8 mouse cellular contexts compared by ENCODE assay signal in genomic region chr8:117157769-117158091, GRCm38 (mm10). TPM values are rescaled to one million over a fixed set of nuclear protein-coding genes. Genes with fewer than 3 reads are reported as not detected.
A peak's percentile ranks its signal among the peaks of the same experiment; 100 is the strongest.
DNase-seq lines count a peak whose midpoint lies in the region; ATAC-seq and TF ChIP-seq lines count a peak whose summit lies in the region.

No protein-coding gene starts in this region.

- WGBS in heart, embryonic 11.5 days (ENCODE audit: insufficient replicate concordance): under 1% methylated on average over 45 of the region's 45 CpGs
- WGBS in kidney, embryonic 16.5 days: 1% methylated on average over 45 of the region's 45 CpGs
- under 1% methylated on average over 40 of the region's 45 CpGs for WGBS in liver, adult 2 months

- ATAC-seq in erythroblast, adult 5-6 weeks (replicated peaks; ENCODE audit: low FRiP score, poor library complexity, severe bottlenecking): peak; percentile 94
- ATAC-seq in heart, embryonic 11.5 days (replicated peaks; ENCODE audit: insufficient number of reproducible peaks, low FRiP score, low TSS enrichment): peak; percentile 89
- ATAC-seq in kidney, embryonic 16.5 days (ENCODE audit: low FRiP score, low TSS enrichment): peak; percentile 96

- no peaks in the 10 kb centered on the region for H3K9me3 ChIP-seq in heart, embryonic 11.5 days (replicated peaks; ENCODE audit: control insufficient read depth, low read length)
- H3K9me3 ChIP-seq in kidney, embryonic 16.5 days (ENCODE audit: low read length): no peaks in the 10 kb centered on the region

- no peak for TF ChIP-seq CTCF in liver, adult 2 months (IDR thresholded peaks at IDR 0.05; ENCODE audit: low read depth, low read length)

- peak overlapping the region; percentile 60 for H3K27ac ChIP-seq in heart, embryonic 11.5 days (ENCODE audit: low read depth, low read length)
- H3K27ac ChIP-seq in kidney, embryonic 16.5 days (ENCODE audit: low read length): peak overlapping the region; percentile 89
- peak overlapping the region; percentile 66 for H3K27ac ChIP-seq in liver, adult 2 months (replicated peaks; ENCODE audit: insufficient read depth, low read depth, low read length)

- H3K4me3 ChIP-seq in heart, embryonic 11.5 days (ENCODE audit: low read depth, low read length): peak overlapping the region; percentile 96
- H3K4me3 ChIP-seq in kidney, embryonic 16.5 days (ENCODE audit: low read length): peak overlapping the region; percentile 97
- H3K4me3 ChIP-seq in liver, adult 2 months (ENCODE audit: insufficient read depth, low read depth, low read length): peak overlapping the region; percentile 65
- H3K4me3 ChIP-seq in myocyte: peak overlapping the region; percentile 76

- TF ChIP-seq POLR2A in liver, adult 2 months (IDR thresholded peaks at IDR 0.05; ENCODE audit: extremely low read depth, insufficient read depth, low read length): peak; percentile 42; the same call in 1 of the 2 replicates
- peak; percentile 85 for TF ChIP-seq POLR2A in myocyte (IDR thresholded peaks at IDR 0.05; ENCODE audit: insufficient read length, low read depth)

- H3K27me3 ChIP-seq in heart, embryonic 11.5 days (ENCODE audit: control insufficient read depth, insufficient read depth, low read length): no peaks in the 10 kb centered on the region
- H3K27me3 ChIP-seq in kidney, embryonic 16.5 days (ENCODE audit: insufficient read depth, low read length): no peaks in the 10 kb centered on the region
- H3K27me3 ChIP-seq in liver, adult 2 months (ENCODE audit: control insufficient read depth, insufficient read depth, low read length): no peaks in the 10 kb centered on the region
- no peaks in the 10 kb centered on the region for H3K27me3 ChIP-seq in myocyte (ENCODE audit: control insufficient read depth, insufficient read depth, insufficient read length)
- H3K27me3 ChIP-seq in splenic B cell, adult 2 months (ENCODE audit: control insufficient read depth, insufficient read depth, low read length, poor library complexity, severe bottlenecking): no peaks in the 10 kb centered on the region

- H3K36me3 ChIP-seq in heart, embryonic 11.5 days (ENCODE audit: control insufficient read depth, insufficient read depth, low read length): no peaks in the 10 kb centered on the region
- no peaks in the 10 kb centered on the region for H3K36me3 ChIP-seq in kidney, embryonic 16.5 days (ENCODE audit: insufficient read depth, low read length)
- no peaks in the 10 kb centered on the region for H3K36me3 ChIP-seq in liver, adult 2 months (ENCODE audit: control insufficient read depth, insufficient read depth, low read length)
- H3K36me3 ChIP-seq in myocyte (ENCODE audit: control insufficient read depth, insufficient read depth): no peaks in the 10 kb centered on the region
- H3K36me3 ChIP-seq in splenic B cell, adult 2 months (ENCODE audit: control insufficient read depth, insufficient read depth, low read length, poor library complexity, severe bottlenecking): no peaks in the 10 kb centered on the region

- peak overlapping the region; percentile 96 for H3K4me2 ChIP-seq in heart, embryonic 11.5 days
- H3K4me2 ChIP-seq in kidney, embryonic 16.5 days (replicated peaks; ENCODE audit: low read depth, low read length): peak overlapping the region; percentile 89
- peak overlapping the region; percentile 80 for H3K4me2 ChIP-seq in myocyte (ENCODE audit: low read depth)

- H3K9ac ChIP-seq in heart, embryonic 11.5 days (ENCODE audit: low read depth, low read length): peak overlapping the region; percentile 92
- H3K9ac ChIP-seq in kidney, embryonic 16.5 days (replicated peaks; ENCODE audit: low read length): peak overlapping the region; percentile 96
- peak overlapping the region; percentile 80 for H3K9ac ChIP-seq in liver, adult 2 months (ENCODE audit: low read depth, low read length)

- H3K4me1 ChIP-seq in heart, embryonic 11.5 days (ENCODE audit: control insufficient read depth, insufficient read depth, low read length): peaks cover 9% of the 10 kb centered on the region; the same call in 1 of the 2 replicates
- H3K4me1 ChIP-seq in kidney, embryonic 16.5 days (ENCODE audit: insufficient read depth, low read length): peaks cover 22% of the 10 kb centered on the region
- peaks cover 11% of the 10 kb centered on the region for H3K4me1 ChIP-seq in liver, adult 2 months (ENCODE audit: control insufficient read depth, insufficient read depth, low read length)

- DNase-seq in B cell, adult 2 months: peak; percentile 97 to 98
- peak; percentile 99 for DNase-seq in brain, adult 2 months (ENCODE audit: low read depth, low spot score)
- peak; percentile 76 for DNase-seq in liver, adult 2 months (ENCODE audit: extremely low read depth, low read depth, low spot score)
- peak; percentile 98 for DNase-seq in splenic B cell, adult 2 months (ENCODE audit: low read depth, low spot score)

- H3ac ChIP-seq in myocyte (ENCODE audit: control insufficient read depth, insufficient read length): peak overlapping the region; percentile 59

- H3K79me2 ChIP-seq in liver, adult 2 months (ENCODE audit: control insufficient read depth, insufficient read depth, low read length): peaks cover 20% of the 10 kb centered on the region; the same call in 1 of the 2 replicates
- peaks cover 57% of the 10 kb centered on the region for H3K79me2 ChIP-seq in myocyte (ENCODE audit: control insufficient read depth, insufficient read depth)

TF ChIP-seq in myocyte, 11 proteins besides CTCF, POLR2A, EP300 and RAD21:
- TF ChIP-seq MYOG (IDR thresholded peaks at IDR 0.05; ENCODE audit: control insufficient read depth in 1 of 3, insufficient read depth in 1 of 3, insufficient read length in 2 of 3, low read depth in 2 of 3) (peak in 1 of 3 experiments; percentile 5), E2F4 (IDR thresholded peaks at IDR 0.05; ENCODE audit: insufficient read depth) (peak; percentile 2), SRF (IDR thresholded peaks at IDR 0.05; ENCODE audit: control insufficient read depth, insufficient read length, low read depth) (peak; percentile 91), TCF12 (IDR thresholded peaks at IDR 0.05; ENCODE audit: insufficient read depth, poor library complexity, severe bottlenecking) (no peak), POLR2AphosphoS2 (IDR thresholded peaks at IDR 0.05; ENCODE audit: insufficient read length, low read depth) (peak; percentile 66), REST (IDR thresholded peaks at IDR 0.05; ENCODE audit: insufficient read depth, insufficient read length) (no peak), TCF3 (IDR thresholded peaks at IDR 0.05; ENCODE audit: insufficient read length, low read depth) (no peak), USF1 (IDR thresholded peaks at IDR 0.05; ENCODE audit: low read depth) (no peak), CEBPB (IDR thresholded peaks at IDR 0.05; ENCODE audit: insufficient read depth, poor library complexity, severe bottlenecking) (no peak), MYOD1 (IDR thresholded peaks at IDR 0.05; ENCODE audit: control insufficient read depth in 1 of 3, insufficient read length in 2 of 3, low read depth in 2 of 3) (no peak), MAX (IDR thresholded peaks at IDR 0.05; ENCODE audit: low read depth) (no peak)

RNA-seq across cellular contexts. Expression of gene Gan, which starts 0.2 kb away (rescaled TPM):
- 18.1 and 25.9 TPM in 2 replicates for total RNA-seq in erythroblast, adult 5-6 weeks (2015; ENCODE audit: low replicate concordance)
- 29.7 and 31.4 TPM in 2 replicates for total RNA-seq in erythroblast, adult 5-6 weeks (2017; ENCODE audit: low replicate concordance)
- polyA plus RNA-seq in heart, embryonic 11.5 days (2014; fragmentation: Nextera tagmentation; extraction: Ambion mirVana): 1.4 and 1.7 TPM in 2 replicates
- 1.6 and 1.8 TPM in 2 replicates for polyA plus RNA-seq in kidney, embryonic 16.5 days (2015; fragmentation: Nextera tagmentation; extraction: Ambion mirVana)
- 1.2 and 1.3 TPM in 2 replicates for total RNA-seq in liver, adult 2 months (2014; rRNA removed)
- polyA plus RNA-seq in liver, adult 2 months (2012; rRNA removed): 1.1 and 1.5 TPM in 2 replicates
- polyA plus RNA-seq in myocyte (2012; fragmentation: generic; extraction: Trizol): 3.7 TPM

Comparison
In these comparisons a context has a peak if more than half of its experiments do, and no peak if none do; other contexts are left out.
1. Peak in every context shown above with its lines: DNase-seq, ATAC-seq, H3K4me3 ChIP-seq and H3K27ac ChIP-seq.